Mouse (Mus musculus) frontal cortex, postnatal 14 days (tissue): ENCODE measurements around the gene Chek1.

Source experiments
- DNase-seq, 2 experiments: peaks; one replicate each; pipeline ENCODE4 v3.0.0; 2022; ENCODE audit warnings: low spot score in 2 of 2

Gene Chek1

DNA sequence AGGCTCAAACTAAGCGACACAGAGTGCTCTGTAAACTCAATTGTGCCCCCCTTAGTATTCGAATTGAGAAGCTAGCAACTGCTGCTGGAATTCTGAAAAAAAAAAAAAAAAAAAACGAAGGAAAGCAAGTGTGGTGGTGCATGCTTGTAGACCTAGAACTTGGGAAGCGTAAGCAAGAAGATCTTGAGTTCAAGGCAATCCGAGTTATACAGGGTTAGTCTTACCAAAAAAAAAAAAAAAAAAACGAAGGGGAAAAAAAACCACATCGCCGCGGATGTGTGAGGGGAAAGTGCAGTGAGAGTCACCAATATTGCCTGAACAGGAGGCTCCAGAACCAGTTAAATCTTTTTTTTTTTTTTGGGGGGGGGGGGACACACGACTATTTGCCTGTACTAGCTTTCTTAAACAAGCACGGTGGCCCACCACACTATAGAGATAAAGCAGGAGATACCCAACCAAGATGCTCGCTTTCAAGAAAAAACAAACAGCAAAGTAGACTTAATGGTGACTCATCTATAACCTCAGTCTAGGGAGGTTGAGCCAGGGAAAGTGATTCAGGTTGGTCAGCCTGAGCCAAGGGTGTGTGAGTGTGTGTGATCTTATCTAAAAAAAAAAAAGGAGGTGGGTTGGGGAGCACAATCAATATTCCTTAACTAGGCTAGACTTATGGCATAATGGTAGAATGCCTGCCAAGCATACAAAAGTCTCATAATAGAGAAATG lies at the start of gene Chek1:
Gene Chek1, minus strand, starts transcription at position 32 of the 722 bp plus-strand sequence.
- no peak for DNase-seq

DNA sequence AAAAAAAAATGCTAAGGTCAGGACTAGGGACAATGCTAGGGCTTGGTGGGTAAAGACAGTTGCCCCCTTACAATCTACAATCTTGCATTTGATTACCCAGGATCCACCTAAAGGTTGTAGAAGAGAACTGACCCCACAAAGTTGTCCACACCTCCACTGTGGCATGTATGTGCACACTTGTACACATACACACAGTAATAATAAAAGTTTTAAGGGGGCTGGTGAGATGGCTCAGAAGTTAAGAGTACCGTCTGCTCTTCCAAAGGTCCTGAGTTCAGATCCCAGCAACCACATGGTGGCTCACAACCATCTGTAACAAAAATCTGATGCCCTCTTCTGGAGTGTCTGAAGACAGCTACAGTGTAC lies 42.2 kb upstream of the Chek1 start:
- DNase-seq, result no peak

DNA sequence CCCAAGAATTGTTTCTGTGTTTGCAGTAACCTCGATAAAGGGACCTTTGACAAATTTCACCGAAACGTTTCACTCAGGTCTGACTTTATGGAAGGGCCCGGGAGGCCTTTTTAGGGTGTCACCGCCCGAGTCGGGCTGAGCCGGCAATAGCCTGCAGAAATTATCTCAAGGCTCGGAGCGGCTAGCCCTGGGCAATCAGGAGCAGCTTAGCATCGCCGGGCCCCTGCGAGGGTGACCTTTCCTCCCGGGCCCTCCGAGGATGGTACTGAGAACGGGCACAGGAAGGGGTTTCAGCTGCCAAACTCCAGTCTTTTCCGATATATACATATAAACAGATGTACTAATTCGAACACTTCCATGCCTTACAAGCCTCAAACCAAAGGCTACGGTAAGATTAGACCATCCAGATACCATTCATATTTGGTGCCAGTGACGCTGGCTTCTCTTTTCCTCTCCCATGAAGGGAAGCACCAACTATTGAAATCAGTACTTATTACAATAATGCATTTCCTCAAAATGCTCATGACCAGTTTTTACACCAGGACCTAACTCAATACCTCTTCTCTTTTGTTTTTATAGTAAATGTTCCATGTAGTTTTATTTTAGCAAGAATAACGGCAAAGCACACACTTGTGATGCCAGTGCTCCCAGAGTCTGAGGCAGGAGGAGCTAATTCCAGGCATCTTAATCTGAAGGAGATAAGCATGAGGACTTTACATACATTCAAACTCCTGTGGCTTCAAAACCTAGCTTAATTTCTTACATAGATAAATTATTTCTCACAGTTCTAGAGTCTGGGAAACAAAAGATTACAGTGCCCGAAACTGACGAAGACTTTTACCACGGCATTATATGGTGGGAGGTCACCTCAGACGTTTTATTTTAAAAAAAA lies 41.5 kb upstream of the Chek1 start:
- peak; percentile 37 to 52 for DNase-seq

DNA sequence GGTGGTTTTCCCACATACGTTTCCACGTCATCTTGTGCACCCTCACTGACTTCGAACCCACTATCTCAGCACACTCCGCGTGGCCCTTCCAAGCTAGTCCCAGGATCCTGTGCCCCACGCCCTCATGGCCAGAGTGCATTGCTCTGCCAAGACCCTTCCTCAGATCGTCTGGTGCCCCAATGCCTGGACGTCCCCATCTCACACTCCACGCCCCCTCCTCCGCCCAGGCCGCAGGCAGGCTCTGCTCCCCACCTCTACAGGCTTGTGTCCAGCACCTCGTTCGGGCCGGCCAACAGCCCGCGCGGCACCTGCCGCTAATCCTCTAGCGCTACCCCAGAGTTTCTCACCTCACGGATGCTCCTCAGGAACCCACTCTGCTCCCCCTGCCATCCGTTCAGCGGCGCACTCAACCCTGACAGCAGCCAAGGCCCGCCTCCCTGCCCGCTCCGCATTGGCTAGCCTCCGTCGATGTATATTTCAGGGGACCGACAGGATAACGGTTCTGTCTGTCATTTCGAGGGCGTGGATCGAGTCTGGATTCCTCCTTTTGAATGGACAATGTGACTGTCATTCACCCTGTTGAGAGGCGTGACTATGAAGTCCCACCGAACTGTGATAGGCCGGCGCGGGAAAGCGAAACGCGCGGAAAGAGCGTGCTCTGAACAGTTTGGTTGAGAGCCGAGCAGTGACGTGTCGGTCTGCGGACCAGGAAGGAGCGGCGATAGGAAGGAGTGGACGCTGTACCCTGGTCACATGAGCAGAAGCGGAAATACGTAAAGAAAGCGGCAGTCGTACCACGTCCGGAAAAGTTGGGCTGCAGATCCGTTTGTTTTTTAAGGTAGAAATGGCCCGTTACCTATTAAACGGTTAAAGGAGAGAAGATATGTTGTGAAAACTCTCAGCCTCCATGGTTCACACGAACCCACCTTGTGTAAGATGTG lies 40.6 kb upstream of the Chek1 start, which contains the start of gene Stt3a:
Gene Stt3a, minus strand, starts transcription at position 477 of the 941 bp plus-strand sequence.
- peak; percentile 98 to 99 for DNase-seq

DNA sequence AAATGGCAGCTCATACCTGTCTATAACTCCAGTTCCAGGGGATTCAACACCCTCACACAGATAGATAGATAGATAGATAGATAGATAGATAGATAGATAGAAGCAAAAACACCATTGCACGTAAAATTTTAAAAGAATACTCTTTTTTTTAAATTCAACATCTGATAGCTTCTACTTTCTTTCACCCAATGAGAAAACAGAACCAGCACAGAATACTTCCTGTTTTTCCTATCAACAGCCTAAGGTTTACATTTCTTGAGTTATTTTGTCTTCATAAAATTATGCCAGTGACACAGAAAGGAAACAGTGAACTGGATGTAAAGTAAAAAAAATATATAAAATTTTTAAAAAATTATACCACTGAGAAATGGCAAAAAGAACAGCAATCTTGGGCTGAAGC lies 37.5 kb upstream of the Chek1 start:
- DNase-seq, result no peak

DNA sequence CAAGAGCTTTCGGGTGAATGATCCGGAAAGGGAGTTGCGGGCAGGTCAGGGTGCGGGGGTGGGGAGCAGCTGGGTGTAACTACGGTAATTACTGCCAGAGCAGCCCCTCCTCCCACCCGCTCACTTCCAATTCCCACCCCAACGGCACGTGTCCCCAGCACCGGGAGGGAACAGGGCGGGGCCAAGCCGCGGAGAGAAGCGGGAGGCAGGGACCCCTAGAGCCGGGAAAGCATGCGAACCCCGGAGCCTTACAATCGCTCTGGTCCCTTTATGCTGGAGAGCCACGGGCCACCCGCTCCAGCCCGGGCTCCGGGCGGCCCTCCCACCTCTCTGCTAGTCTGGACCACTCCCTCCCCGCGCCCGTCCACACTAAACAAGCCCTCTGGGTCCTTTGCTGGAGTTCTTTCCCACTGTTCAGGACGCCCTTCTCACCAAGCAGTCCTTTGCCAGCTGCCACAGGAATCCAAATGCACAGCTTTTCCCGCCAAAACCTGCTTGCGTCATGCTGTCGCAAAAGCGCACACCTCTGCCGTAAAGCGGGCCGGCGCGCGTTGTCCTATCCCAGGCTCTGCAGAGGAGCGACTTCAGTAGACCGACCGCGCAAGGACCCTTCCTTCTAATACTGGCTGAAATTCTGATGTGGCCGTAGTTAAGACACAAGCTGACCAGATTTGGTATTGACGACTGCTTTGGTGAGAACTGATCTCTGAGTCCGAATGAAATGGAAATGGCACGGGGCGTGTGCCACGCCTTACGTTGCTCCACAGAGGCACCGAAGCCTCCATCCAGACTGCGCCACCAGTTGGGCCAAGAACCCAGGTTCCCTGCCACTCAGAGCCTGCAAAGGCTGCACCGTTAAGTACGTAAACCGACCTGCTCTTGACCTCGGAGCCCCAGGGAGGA lies 483 bp downstream of the Chek1 start:
- DNase-seq, result peak; percentile 85 to 88

DNA sequence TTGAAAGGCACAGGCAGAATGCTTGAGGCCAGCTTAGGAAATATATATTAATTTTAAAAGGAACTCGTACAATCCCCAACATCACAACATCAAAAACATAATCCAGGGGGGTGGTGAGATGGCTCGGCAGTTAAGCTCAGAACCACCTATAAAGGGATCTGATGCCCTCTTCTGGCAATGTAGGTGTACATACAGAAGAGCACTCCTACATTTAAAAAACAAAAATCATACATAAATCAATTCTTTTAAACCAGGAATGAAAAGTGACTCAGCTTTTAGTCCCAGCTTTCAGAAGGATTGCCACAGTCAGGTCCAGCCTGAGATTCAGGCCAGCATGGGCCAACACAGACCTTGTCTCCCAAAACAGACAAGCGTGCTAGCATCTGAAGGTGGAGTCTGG lies 10.2 kb downstream of the Chek1 start:
- no peak for DNase-seq

DNA sequence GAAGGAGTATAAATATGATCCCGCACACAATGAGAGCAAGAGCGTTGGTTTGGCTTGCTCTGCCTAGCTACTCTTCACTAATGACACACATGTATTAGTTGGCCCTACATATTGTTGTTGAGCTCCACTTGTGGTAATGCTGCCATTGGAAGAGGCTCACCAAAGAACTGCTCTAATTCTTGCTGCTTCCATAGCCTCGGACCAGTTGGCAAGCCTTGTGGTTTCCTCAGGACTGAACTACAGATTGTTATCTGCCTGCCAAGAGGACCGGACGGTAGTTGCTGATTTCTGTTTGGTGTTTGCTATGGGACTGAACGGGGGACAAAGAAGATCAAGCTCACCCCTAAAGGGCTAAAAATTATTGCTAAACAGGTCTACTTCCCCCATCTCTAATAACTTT lies 19.6 kb downstream of the Chek1 start:
- no peak for DNase-seq

DNA sequence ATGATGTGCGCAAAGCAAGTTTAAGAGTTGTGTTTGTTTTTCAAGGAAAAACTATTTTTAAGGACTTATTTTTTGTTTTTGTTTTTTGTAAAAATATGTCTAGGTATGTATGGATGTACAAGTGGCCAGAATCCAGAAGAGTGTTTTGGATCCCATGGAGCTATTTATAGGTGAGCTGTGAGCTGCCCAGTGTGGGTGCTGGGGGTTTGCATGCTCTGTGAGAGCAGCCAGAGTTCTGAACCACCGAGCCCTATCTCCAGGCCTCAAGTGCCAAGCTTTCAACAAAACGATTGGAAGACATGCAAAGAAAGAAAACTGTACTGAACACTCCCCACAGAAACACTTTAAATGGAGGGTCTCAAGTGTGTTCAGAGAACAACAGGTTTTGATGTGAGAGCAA lies 20.9 kb downstream of the Chek1 start:
- DNase-seq, result no peak

DNA sequence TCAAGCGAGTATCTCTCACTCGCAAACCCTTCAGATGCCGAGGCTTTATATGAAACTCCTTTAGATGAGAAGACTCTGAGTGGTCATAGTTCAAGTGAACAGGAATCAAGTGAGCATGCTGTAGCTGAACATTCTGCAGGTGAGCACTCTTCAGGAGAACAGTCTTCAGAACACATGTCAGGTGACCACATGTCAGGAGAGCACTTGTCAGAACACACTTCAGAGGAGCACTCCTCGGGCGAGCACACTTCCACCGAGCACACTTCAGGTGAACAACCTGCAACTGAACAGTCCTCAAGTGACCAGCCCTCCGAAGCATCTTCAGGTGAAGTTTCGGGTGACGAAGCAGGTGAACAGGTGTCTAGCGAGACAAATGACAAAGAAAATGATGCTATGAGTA lies 32.6 kb downstream of the Chek1 start:
- DNase-seq, result no peak

DNA sequence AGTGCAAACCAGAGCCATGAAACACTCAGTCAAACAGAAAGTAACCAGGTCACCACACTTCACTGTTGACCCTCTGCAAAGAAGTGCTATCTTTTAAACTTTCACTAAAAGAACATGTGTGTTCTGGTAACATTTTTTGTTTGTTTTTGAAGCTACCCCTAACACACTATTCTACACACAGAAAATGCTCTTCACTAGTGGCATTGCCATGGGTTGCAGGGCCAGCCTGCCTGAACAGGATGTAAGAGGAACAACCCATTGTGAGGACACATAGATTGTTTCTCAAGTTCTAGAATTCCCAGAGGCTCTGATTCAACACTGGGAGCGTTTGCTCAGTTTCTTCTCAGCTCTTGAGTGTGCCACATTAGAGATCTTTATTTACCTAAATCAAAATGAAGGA lies 33.9 kb downstream of the Chek1 start, which contains the start of gene Acrv1:
Gene Acrv1, plus strand, starts transcription at position 301 of the 400 bp plus-strand sequence.
- no peak for DNase-seq

DNA sequence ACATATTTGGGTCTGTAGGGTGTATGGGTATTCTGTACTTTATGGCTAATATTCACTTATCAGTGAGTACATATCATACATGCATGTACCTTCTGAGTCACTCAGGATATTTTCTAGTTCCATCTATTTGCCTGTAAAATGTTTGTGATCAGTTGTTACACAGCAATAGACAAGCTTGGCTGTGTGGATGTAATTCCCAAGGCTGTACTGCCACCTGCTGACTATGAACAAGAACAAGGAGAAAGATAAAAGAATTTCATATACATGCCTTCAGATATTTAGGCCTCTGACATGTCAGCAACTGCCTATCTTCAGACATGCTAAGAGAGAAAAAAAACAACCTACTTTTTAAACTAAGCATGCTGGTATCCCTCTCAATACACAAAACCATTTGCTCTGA lies 39.5 kb downstream of the Chek1 start:
- DNase-seq, result no peak

DNA sequence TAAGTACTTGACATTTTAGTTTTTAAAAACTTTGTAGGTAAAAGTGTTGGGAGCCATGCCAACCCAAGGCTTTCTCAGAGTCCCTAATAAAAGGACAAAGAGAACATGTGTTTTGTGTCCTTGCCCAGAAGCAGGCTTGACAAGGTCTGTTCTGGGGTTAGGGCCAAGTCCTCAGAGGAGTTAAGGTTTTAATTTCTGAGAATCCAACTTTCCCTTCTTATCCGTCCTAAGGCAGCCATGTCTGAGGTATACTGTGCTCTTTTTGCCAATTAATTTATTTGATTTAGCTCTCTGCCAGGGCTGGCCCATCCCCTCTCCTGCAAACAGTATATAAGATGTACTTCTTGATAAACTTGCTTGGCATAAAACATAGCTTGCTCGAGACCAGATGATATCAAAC lies 45.4 kb downstream of the Chek1 start:
- no peak for DNase-seq
